Mouse (Mus musculus) subcutaneous adipose tissue, adult 2 months (tissue): ENCODE data around the gene Gm5724. TPM values are rescaled to one million over a fixed set of nuclear protein-coding genes. Genes with fewer than 3 reads are reported as not detected.

Experiments used
- polyA plus RNA-seq: library from polyadenylated mRNA; depleted of rRNA; stranded (reverse); fragments of >200 nt; gene quantifications from 2 replicates; pipeline ENCODE4 v1.2.3, GENCODE M21; 2012; ENCODE audit warnings: low replicate concordance; rRNA removed

Gm5724 gene
- not detected in 2 replicates for polyA plus RNA-seq

GRCm38 (mm10) chr6:141773710-141774109 lies at the start of gene Gm5724:
Gene Gm5724, minus strand, starts transcription at chr6:141773810.

Other genes with a start within 250 kb of the Gm5724 start
- gene Slco1c1, start 249.4 kb downstream of the Gm5724 start, polyA plus RNA-seq, result 0.06 and 0.09 TPM in 2 replicates
- gene Slco1b2, start 144.3 kb downstream of the Gm5724 start, polyA plus RNA-seq, result not detected in 2 replicates
- gene Slco1a4, start 82.4 kb upstream of the Gm5724 start, polyA plus RNA-seq, result 0.14 TPM in 1 of 2 replicates, not detected in the other
- not detected in 2 replicates for gene Slco1a1, start 173.2 kb upstream of the Gm5724 start, polyA plus RNA-seq
- gene Gm6614, start 237.6 kb upstream of the Gm5724 start, polyA plus RNA-seq, result not detected in 2 replicates